Mouse (Mus musculus): ENCODE measurements around the gene Ube2r2. TPM values are rescaled to one million over a fixed set of nuclear protein-coding genes. Genes with fewer than 3 reads are reported as not detected.
A peak's percentile ranks its signal among the peaks of the same experiment; 100 is the strongest.

Ube2r2 gene
- total RNA-seq, 1 experiment from 2014 or later, result 52.8 TPM

DNA sequence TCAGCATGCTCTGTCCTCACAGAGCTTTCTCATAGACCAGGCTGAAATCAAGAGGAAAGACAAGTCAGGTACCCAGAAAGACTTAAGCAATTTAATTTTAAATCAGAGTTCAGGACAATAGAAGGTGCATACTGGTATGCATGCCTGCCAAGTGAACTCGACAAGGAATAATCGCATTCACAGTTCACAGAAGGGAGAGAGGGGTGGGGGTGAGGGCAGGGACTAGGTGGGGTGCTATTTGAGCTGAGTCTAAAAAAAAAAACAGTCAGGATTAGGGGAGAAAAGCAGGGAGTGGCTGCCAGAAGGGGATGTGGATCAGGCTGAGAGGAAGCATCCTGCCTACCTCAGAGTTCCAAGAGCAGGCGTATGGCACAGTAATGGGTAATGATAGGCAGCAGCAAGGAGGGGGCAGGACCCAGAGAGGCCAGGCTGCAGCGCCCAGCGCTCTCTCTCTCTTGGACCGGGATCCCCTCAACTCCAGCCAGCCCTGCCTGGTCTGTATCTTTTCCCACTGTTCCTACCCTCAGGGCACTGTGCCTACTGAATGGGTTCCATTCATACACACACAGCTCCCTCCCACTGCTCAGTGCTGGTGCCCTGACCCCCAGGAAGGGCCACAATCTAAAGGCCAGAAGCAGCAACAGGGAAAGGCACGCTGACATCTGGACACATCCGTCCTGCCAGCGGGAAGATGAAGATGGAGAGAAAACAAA, 21.0 kb upstream of the Ube2r2 start:
- ATAC-seq (replicated peaks in 1 of 2; ENCODE audit: insufficient read depth in 1 of 2, low FRiP score in 2 of 2, low TSS enrichment in 1 of 2, low read depth in 1 of 2, poor library complexity in 2 of 2, severe bottlenecking in 2 of 2), result no peak

- no peak for ATAC-seq (replicated peaks in 1 of 2; ENCODE audit: insufficient read depth in 1 of 2, low FRiP score in 2 of 2, low TSS enrichment in 1 of 2, low read depth in 1 of 2, poor library complexity in 2 of 2, severe bottlenecking in 2 of 2)
Observed at GRCm38 (mm10) chr4:41115074-41115473, 20.5 kb upstream of the Ube2r2 start.

DNA sequence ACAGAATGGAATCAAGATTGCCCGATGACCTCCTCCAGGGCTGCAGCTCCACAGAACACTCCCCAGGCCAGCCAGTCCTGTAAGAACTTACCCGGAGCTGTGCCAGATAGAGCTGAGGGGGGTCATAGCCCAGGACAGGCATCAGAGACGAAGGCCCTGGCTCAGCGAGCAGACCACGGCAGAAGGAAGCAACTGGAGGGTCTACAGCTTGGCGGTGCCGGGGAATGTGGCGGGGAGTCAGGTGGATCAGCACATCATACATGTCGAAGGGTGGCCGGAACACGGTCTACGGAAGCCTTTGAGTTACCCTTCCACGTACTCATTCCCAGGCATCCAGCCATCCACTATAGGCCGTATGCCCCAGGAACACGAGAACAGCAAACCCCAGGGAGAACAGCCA, 19.8 kb upstream of the Ube2r2 start:
- no peak for ATAC-seq (replicated peaks in 1 of 2; ENCODE audit: insufficient read depth in 1 of 2, low FRiP score in 2 of 2, low TSS enrichment in 1 of 2, low read depth in 1 of 2, poor library complexity in 2 of 2, severe bottlenecking in 2 of 2)

GRCm38 (mm10) chr4:41116817-41117216, 18.7 kb upstream of the Ube2r2 start:
- ATAC-seq (replicated peaks in 1 of 2; ENCODE audit: insufficient read depth in 1 of 2, low FRiP score in 2 of 2, low TSS enrichment in 1 of 2, low read depth in 1 of 2, poor library complexity in 2 of 2, severe bottlenecking in 2 of 2), result no peak

- peak; percentile 48 to 63; a peak in 3 of 4 replicates for ATAC-seq (replicated peaks in 1 of 2; ENCODE audit: insufficient read depth in 1 of 2, low FRiP score in 2 of 2, low TSS enrichment in 1 of 2, low read depth in 1 of 2, poor library complexity in 2 of 2, severe bottlenecking in 2 of 2)
Observed at GRCm38 (mm10) chr4:41118706-41119292, 16.7 kb upstream of the Ube2r2 start.

GRCm38 (mm10) chr4:41124180-41124951, 11.2 kb upstream of the Ube2r2 start, which contains the start of gene Nol6:
TSS of gene Nol6 (minus strand) at chr4:41124455.
- ATAC-seq (replicated peaks in 1 of 2; ENCODE audit: insufficient read depth in 1 of 2, low FRiP score in 2 of 2, low TSS enrichment in 1 of 2, low read depth in 1 of 2, poor library complexity in 2 of 2, severe bottlenecking in 2 of 2), result peak; percentile 100

DNA sequence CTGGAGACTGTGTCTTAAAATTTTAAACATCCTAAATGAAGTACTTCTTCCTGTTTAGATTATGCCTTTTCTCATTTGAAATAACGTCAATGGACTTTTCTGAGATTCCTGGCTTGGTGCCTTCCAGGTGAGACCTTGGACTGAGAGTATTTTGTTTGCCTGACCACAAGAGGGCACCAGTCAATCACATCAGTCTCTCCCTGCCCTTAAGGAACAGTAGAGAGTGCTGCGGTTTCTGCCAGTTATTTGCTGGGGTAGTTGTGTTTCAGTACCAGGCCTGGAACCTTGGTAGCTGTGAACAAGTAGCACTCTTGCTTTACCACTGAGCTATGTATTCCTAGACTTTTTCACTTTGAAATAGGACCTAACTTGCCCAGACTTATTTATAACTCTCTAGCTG, 6.1 kb upstream of the Ube2r2 start:
- ATAC-seq (replicated peaks in 1 of 2; ENCODE audit: insufficient read depth in 1 of 2, low FRiP score in 2 of 2, low TSS enrichment in 1 of 2, low read depth in 1 of 2, poor library complexity in 2 of 2, severe bottlenecking in 2 of 2), result peak; percentile 81 to 91

DNA sequence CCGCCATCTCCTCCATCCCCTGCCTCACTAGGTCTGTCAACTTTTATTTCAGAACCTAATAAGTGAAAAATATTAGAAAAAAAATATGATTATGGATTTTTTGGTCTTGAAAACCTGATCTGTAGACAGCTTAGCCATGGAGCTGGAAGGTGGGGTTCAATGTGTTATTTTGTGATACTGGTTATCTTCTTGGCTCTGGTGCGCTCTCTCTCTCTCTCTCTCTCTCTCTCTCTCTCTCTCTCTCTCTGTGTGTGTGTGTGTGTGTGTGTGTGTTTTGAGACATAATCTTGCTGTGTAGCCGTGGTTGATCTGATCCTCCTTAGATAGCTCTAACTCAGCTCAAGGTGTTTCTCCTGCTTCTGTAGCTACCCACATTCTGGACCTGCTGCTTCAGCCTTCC, 5.7 kb upstream of the Ube2r2 start:
- no peak; a peak in 1 of 4 replicates for ATAC-seq (replicated peaks in 1 of 2; ENCODE audit: insufficient read depth in 1 of 2, low FRiP score in 2 of 2, low TSS enrichment in 1 of 2, low read depth in 1 of 2, poor library complexity in 2 of 2, severe bottlenecking in 2 of 2)

DNA sequence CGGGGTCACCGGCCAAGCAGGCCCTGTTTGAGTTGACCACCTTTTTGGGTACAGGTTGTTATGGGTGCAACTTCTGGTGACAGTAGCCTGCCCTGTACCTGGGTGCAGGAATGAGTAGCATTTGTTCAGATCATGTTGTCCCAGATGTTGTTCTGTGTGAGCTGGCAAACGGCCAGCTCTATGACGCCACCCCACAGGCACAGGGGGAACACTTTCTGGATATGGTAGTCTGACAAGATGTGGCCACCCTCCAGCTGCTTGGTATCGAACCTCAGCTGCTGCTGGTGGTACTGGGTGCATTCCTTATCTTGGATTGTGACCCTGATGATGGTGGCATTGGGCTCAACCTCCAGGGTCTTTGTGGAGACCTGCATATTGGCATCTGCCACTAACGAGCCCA, 3.1 kb upstream of the Ube2r2 start:
- no peak for ATAC-seq (replicated peaks in 1 of 2; ENCODE audit: insufficient read depth in 1 of 2, low FRiP score in 2 of 2, low TSS enrichment in 1 of 2, low read depth in 1 of 2, poor library complexity in 2 of 2, severe bottlenecking in 2 of 2)

DNA sequence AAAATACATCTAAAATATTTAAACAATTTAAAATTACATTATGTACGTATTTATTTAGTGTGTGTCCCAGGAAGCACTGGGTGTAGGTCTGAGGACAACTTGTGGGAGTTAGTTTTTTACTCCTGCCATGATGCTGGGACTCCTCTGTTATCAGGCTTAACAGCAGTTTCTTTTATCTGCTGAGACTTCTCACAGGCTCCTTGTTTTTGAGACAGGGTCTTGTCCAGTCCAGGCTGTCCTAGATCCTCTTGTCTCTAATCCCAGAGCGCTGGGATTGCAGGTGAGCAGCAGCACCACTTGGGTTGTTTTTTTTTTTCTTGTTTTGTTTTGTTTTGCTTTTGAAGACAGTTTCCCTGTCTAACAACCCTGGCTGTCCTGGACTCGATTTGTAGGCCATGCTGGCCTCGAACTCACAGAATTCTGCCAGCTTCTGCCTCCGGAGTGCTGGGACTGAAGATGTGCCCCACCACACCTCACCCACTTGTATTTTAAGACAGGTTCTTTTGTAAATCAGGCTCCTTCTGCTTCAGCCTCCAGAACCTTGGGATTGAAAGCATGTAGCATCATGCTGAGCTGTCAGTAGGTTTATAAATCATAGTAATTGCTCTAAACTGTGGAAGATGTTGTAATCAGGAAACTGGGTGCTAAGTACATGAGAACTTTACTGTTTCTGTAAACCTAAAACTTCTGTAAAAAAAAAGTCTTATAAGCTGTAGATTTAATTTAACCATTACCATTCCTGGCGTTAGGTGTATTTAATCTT, 1.8 kb upstream of the Ube2r2 start:
- ATAC-seq (replicated peaks in 1 of 2; ENCODE audit: insufficient read depth in 1 of 2, low FRiP score in 2 of 2, low TSS enrichment in 1 of 2, low read depth in 1 of 2, poor library complexity in 2 of 2, severe bottlenecking in 2 of 2), result no peak

DNA sequence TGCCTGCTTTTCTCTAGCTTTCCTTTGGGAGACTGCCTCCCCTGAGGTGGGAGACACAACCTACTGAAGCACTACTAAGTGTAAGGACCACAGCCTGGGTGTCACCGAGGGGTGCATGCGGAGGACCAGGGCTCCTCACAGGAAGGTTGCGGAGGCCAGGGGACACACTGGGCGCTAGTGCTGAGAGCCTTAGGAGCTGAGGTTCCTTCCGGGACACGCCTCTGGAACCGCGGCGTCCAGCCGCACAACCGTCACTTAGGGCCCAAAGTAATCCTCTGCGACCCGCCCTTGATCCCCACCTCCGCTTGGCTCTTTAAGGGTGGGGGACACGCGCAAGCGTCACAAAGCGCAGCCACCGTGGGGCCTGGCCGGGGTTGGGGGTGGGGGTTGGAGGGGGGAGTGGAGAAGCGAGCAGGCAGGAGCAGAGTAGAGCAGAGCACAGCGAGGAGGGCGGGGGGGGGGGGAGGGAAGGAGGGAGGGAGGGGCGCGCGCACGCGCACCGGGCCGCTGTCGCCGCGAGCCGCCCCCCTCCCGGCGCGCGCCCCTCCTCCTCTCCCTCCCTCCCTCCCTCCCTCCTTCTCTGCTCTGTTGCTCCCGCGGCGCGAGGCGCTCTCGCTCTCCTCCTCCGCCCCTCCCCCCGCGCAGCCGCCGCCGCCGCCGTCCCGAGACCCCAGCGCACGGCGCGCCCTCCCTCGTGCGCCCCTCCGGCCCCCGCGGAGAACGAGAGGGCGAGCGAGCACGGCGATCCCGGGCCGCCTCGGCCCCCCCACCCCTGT, 420 bp upstream of the Ube2r2 start:
- peak; percentile 75 to 80 for ATAC-seq (replicated peaks in 1 of 2; ENCODE audit: insufficient read depth in 1 of 2, low FRiP score in 2 of 2, low TSS enrichment in 1 of 2, low read depth in 1 of 2, poor library complexity in 2 of 2, severe bottlenecking in 2 of 2)

GRCm38 (mm10) chr4:41136454-41136805, 887 bp downstream of the Ube2r2 start:
- no peak for ATAC-seq (replicated peaks in 1 of 2; ENCODE audit: insufficient read depth in 1 of 2, low FRiP score in 2 of 2, low TSS enrichment in 1 of 2, low read depth in 1 of 2, poor library complexity in 2 of 2, severe bottlenecking in 2 of 2)

DNA sequence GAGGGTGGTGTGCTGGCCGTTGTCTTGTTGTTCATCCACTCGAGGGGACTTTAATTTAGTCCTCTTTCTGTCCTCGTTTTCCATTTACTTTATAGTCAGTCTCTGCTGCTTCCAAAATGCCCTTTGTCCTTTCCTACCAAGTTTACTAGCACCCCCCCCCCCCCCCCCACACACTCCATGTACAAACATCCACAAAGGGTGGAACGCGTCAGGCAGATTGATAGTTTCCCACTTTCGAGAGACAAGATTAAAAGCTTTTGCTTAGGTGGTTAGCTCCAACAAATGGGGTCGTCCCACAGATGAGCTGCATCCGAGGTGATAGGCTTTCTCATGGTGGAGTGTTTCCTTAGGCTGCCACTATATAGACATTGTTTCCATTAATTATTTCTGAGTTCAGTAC, 1.3 kb downstream of the Ube2r2 start:
- ATAC-seq (replicated peaks in 1 of 2; ENCODE audit: insufficient read depth in 1 of 2, low FRiP score in 2 of 2, low TSS enrichment in 1 of 2, low read depth in 1 of 2, poor library complexity in 2 of 2, severe bottlenecking in 2 of 2), result no peak

- ATAC-seq (replicated peaks in 1 of 2; ENCODE audit: insufficient read depth in 1 of 2, low FRiP score in 2 of 2, low TSS enrichment in 1 of 2, low read depth in 1 of 2, poor library complexity in 2 of 2, severe bottlenecking in 2 of 2), result no peak
Observed at GRCm38 (mm10) chr4:41140174-41140875, 4.8 kb downstream of the Ube2r2 start.

DNA sequence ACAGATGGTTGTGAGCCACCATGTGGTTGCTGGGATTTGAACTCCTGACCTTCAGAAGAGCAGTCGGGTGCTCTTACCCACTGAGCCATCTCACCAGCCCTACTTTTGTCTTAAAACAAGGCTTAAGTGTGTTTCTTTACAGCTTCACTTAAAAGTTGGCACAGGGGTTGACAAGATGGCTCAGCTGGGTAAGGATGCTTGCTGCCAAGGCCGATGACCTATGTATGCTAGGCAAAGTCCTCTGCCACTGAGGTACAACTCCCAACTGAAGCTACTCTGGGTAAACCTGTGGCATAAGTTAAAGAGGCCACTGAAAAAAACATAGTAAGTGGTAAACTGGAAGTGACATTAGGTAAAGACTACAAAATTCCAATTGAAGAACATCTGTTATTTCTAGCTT, 7.1 kb downstream of the Ube2r2 start:
- ATAC-seq (replicated peaks in 1 of 2; ENCODE audit: insufficient read depth in 1 of 2, low FRiP score in 2 of 2, low TSS enrichment in 1 of 2, low read depth in 1 of 2, poor library complexity in 2 of 2, severe bottlenecking in 2 of 2), result no peak

DNA sequence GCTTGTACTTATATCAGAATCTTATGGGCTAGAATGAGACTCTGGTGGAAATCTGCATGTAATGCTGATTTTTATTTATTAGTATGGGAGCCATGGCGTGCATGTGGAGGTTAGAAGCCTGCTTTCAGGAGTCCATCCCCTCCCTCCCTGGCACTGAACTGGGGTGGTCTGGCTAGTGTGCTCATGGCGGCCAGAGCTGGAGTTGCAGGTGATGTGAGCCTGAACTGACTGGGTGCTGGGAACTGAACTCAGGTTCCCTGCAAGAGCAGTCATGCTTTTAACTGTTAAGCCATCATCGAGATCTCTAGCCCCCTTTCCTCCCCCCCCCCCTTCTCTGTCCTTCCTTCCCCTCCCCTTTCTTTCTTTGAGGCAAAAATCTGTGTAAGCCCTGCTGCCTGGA, 14.3 kb downstream of the Ube2r2 start:
- ATAC-seq (replicated peaks in 1 of 2; ENCODE audit: insufficient read depth in 1 of 2, low FRiP score in 2 of 2, low TSS enrichment in 1 of 2, low read depth in 1 of 2, poor library complexity in 2 of 2, severe bottlenecking in 2 of 2), result no peak

DNA sequence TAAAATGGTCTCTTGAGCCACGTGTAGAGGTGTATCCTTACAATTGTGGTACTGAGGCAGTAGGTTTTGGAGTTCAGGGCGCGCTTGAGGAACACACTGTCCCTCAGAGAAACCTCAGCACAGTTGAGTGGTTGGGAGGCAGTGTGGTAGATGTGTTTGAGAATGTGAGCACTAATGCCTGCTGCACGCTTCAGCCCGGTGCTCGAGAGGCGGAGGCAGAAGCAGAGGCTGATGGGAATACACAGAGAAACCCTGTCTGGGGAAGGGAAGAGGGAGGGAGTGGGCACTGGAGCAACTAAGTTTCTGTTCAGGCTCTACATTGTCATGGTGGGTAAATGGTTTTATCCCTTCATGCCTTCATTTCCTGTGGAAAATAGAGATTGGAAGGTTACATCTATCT, 15.6 kb downstream of the Ube2r2 start:
- ATAC-seq (replicated peaks in 1 of 2; ENCODE audit: insufficient read depth in 1 of 2, low FRiP score in 2 of 2, low TSS enrichment in 1 of 2, low read depth in 1 of 2, poor library complexity in 2 of 2, severe bottlenecking in 2 of 2), result no peak
